26 mouse cellular contexts compared by ENCODE assay signal in the genomic region with DNA sequence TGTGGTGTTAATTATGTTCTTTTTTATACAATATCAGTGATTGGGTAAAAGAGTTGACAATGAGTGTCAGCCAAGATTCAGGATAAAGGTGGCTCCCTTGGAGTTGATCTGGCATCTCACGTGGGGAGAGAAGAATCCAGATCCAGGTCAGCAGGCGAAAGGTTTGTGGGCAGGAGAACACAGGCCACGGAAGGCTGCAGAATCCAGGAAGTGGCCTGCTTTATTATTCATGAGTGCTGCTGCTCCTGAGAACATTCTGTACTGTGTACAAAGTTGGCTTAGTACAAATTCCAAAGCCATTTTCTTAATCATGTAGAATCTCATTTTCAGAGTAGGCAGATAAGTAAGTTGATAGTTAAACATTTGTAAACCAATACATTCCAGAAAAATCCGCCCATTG. TPM values are rescaled to one million over a fixed set of nuclear protein-coding genes. Genes with fewer than 3 reads are reported as not detected.
A peak's percentile ranks its signal among the peaks of the same experiment; 100 is the strongest.
DNase-seq lines count a peak whose midpoint lies in the region; ATAC-seq and TF ChIP-seq lines count a peak whose summit lies in the region.
"Had no signal": no experiment of that assay in that cellular context is flagged by ENCODE, and none has a peak within 500 bp of the region (broad histone marks: within the 10 kb centered on the region; RNA-seq: fewer than 3 reads in every experiment).

No protein-coding gene starts in this region.

- TF ChIP-seq CTCF in lung, postnatal 0 days (IDR thresholded peaks at IDR 0.05) = no peak
- no peak for TF ChIP-seq CTCF in kidney, adult 2 months (conservative IDR thresholded peaks at IDR 0.05; ENCODE audit: insufficient read depth, insufficient read length, low read depth, low read length)
- TF ChIP-seq CTCF in hindbrain, postnatal 0 days (IDR thresholded peaks at IDR 0.05; ENCODE audit: low read depth) = no peak

- no peak overlapping the region for H3K4me3 ChIP-seq in lung, postnatal 0 days (ENCODE audit: low read depth, low read length)
- no peak overlapping the region for H3K4me3 ChIP-seq in kidney, adult 2 months (ENCODE audit: insufficient read depth, low read depth, low read length)
- H3K4me3 ChIP-seq in hindbrain, postnatal 0 days (ENCODE audit: low read length) = no peak overlapping the region
- H3K4me3 ChIP-seq: embryonic facial prominence, embryonic 12.5 days; heart, embryonic 15.5 days; hindbrain, embryonic 12.5 days; limb, embryonic 12.5 days; liver, embryonic 15.5 days; neural tube, embryonic 12.5 days had no signal

- peak; percentile 97 for TF ChIP-seq EP300 in lung, postnatal 0 days (IDR thresholded peaks at IDR 0.05)

- ATAC-seq in lung, postnatal 0 days = peak; percentile 46; the same call in 1 of the 2 replicates
- no peak for ATAC-seq in hindbrain, postnatal 0 days
- ATAC-seq: forebrain, embryonic 16.5 days had no signal

- no peaks in the 10 kb centered on the region for H3K9me3 ChIP-seq in lung, postnatal 0 days (ENCODE audit: low read length)
- H3K9me3 ChIP-seq in hindbrain, postnatal 0 days (ENCODE audit: low read length) = no peaks in the 10 kb centered on the region
- H3K9me3 ChIP-seq: embryonic facial prominence, embryonic 12.5 days; heart, embryonic 15.5 days; hindbrain, embryonic 12.5 days; limb, embryonic 12.5 days; liver, embryonic 15.5 days; neural tube, embryonic 12.5 days had no signal

- no peak overlapping the region for H3K4me2 ChIP-seq in lung, postnatal 0 days (replicated peaks; ENCODE audit: low read depth, low read length)
- no peak overlapping the region for H3K4me2 ChIP-seq in hindbrain, postnatal 0 days (ENCODE audit: low read depth, low read length)
- H3K4me2 ChIP-seq: embryonic facial prominence, embryonic 12.5 days; heart, embryonic 15.5 days; hindbrain, embryonic 12.5 days; limb, embryonic 12.5 days; liver, embryonic 15.5 days; midbrain, embryonic 11.5 days; neural tube, embryonic 12.5 days had no signal

- H3K9ac ChIP-seq in lung, postnatal 0 days (replicated peaks; ENCODE audit: low read depth) = no peak overlapping the region
- no peak overlapping the region for H3K9ac ChIP-seq in hindbrain, postnatal 0 days (replicated peaks; ENCODE audit: low read length)
- H3K9ac ChIP-seq: embryonic facial prominence, embryonic 12.5 days; heart, embryonic 15.5 days; hindbrain, embryonic 12.5 days; limb, embryonic 12.5 days; liver, embryonic 15.5 days; neural tube, embryonic 12.5 days had no signal

- H3K4me1 ChIP-seq in lung, postnatal 0 days (ENCODE audit: insufficient read depth, low read depth, low read length) = no peaks in the 10 kb centered on the region
- H3K4me1 ChIP-seq in kidney, adult 2 months (ENCODE audit: control insufficient read depth, insufficient read depth, low read length) = peaks cover 25% of the 10 kb centered on the region
- H3K4me1 ChIP-seq in hindbrain, postnatal 0 days (ENCODE audit: insufficient read depth, low read length) = 0 out of 2 replicates have a peak, but pooled peaks cover 3% of the 10 kb centered on the region
- H3K4me1 ChIP-seq: embryonic facial prominence, embryonic 12.5 days; hindbrain, embryonic 12.5 days; limb, embryonic 12.5 days; liver, embryonic 15.5 days; neural tube, embryonic 12.5 days had no signal

- peak; percentile 26 for DNase-seq in adrenal gland, postnatal 14 days
- no peak for DNase-seq in adrenal gland, postnatal 36 days
- peak; percentile 39 for DNase-seq in lung, postnatal 0 days (ENCODE audit: low spot score)
- DNase-seq in lung, postnatal 4 days = no peak
- DNase-seq in kidney, adult 2 months = peak; percentile 92
- peak; percentile 65 to 93 for DNase-seq in kidney, postnatal 25 days
- DNase-seq in hindbrain, postnatal 0 days (ENCODE audit: low spot score) = no peak
- no peak for DNase-seq in cerebellum, adult 9-10 months
- DNase-seq: adrenal gland, adult 8-10 months; cerebellum, adult 18-20 months; gastrocnemius, postnatal 25 days; thymus, postnatal 25 days had no signal

- H3K27ac ChIP-seq in lung, postnatal 0 days (ENCODE audit: low read length) = no peak overlapping the region
- peak overlapping the region; percentile 84 for H3K27ac ChIP-seq in kidney, adult 2 months (ENCODE audit: insufficient read depth, low read depth, low read length)
- H3K27ac ChIP-seq in hindbrain, postnatal 0 days = no peak overlapping the region
- H3K27ac ChIP-seq: embryonic facial prominence, embryonic 12.5 days; heart, embryonic 15.5 days; hindbrain, embryonic 12.5 days; limb, embryonic 12.5 days; liver, embryonic 15.5 days; neural tube, embryonic 12.5 days had no signal

- 66% methylated on average over 4 of the region's 4 CpGs for WGBS in lung, postnatal 0 days
- WGBS in kidney, adult 2 months = 32% methylated on average over 4 of the region's 4 CpGs
- WGBS in hindbrain, postnatal 0 days = 72% methylated on average over 4 of the region's 4 CpGs

- no peak for TF ChIP-seq POLR2A in kidney, adult 2 months (IDR thresholded peaks at IDR 0.05; ENCODE audit: low read depth, low read length)

- no peaks in the 10 kb centered on the region for H3K36me3 ChIP-seq in lung, postnatal 0 days (ENCODE audit: insufficient read depth, low read length)
- no peaks in the 10 kb centered on the region for H3K36me3 ChIP-seq in kidney, adult 2 months (ENCODE audit: control insufficient read depth, insufficient read depth, low read length)
- H3K36me3 ChIP-seq in hindbrain, postnatal 0 days (ENCODE audit: insufficient read depth, low read length) = no peaks in the 10 kb centered on the region
- H3K36me3 ChIP-seq: embryonic facial prominence, embryonic 12.5 days; heart, embryonic 15.5 days; hindbrain, embryonic 12.5 days; limb, embryonic 12.5 days; liver, embryonic 15.5 days; neural tube, embryonic 12.5 days had no signal

- no peaks in the 10 kb centered on the region for H3K27me3 ChIP-seq in lung, postnatal 0 days (replicated peaks; ENCODE audit: insufficient read depth, low read length)
- H3K27me3 ChIP-seq in kidney, adult 2 months (replicated peaks; ENCODE audit: control insufficient read depth, insufficient read depth, low read length) = no peaks in the 10 kb centered on the region
- no peaks in the 10 kb centered on the region for H3K27me3 ChIP-seq in hindbrain, postnatal 0 days (ENCODE audit: insufficient read depth, low read length)
- H3K27me3 ChIP-seq: embryonic facial prominence, embryonic 12.5 days; heart, embryonic 15.5 days; hindbrain, embryonic 12.5 days; limb, embryonic 12.5 days; liver, embryonic 15.5 days; neural tube, embryonic 12.5 days had no signal

RNA-seq across cellular contexts. Expression of a gene that starts 19.2 kb away (rescaled TPM):
- total RNA-seq in adrenal gland, postnatal 14 days (2021) = not detected in 2 replicates
- not detected for total RNA-seq in adrenal gland, postnatal 36 days (2021)
- polyA plus RNA-seq in lung, postnatal 0 days (2015; fragmentation: Nextera tagmentation; extraction: Ambion mirVana) = 0.11 and 0.21 TPM in 2 replicates
- 0.09 and 0.14 TPM in 2 replicates for polyA plus RNA-seq in kidney, adult 2 months (2012; rRNA removed)
- total RNA-seq in hindbrain, postnatal 0 days (2014; rRNA removed) = not detected in 2 replicates
- not detected in 2 replicates for polyA plus RNA-seq in hindbrain, postnatal 0 days (2015; fragmentation: Nextera tagmentation; extraction: Ambion mirVana)
- total RNA-seq: adrenal gland, adult 8-10 months; gastrocnemius, postnatal 25 days; layer of hippocampus, postnatal 10 days; MEL; monocyte, adult 5-6 weeks had no signal
- polyA plus RNA-seq: cortical plate, adult 2 months; embryonic facial prominence, embryonic 12.5 days; forebrain, embryonic 16.5 days; heart, embryonic 15.5 days; hindbrain, embryonic 12.5 days; intestine, embryonic 14.5 days; limb, embryonic 12.5 days; liver, embryonic 15.5 days; midbrain, embryonic 11.5 days; neural tube, embryonic 12.5 days; stomach, embryonic 16.5 days had no signal

Comparison
In these comparisons a context has a peak if more than half of its experiments do, and no peak if none do; other contexts are left out.
1. DNase-seq: peak in adrenal gland, postnatal 14 days (single experiment), lung, postnatal 0 days (single experiment), kidney, adult 2 months (single experiment) and kidney, postnatal 25 days (2 of 2); none in adrenal gland, postnatal 36 days (0 of 2), lung, postnatal 4 days (0 of 2), hindbrain, postnatal 0 days (single experiment) and cerebellum, adult 9-10 months (single experiment).